Mouse (Mus musculus) C2C12 (cell line): Measurements from ENCODE around the gene Gal3st1.

Experiments used
- CTCF ChIP-seq: IDR thresholded peaks from one replicate; pipeline ENCODE4 v1.5.1; 2011; ENCODE audit not compliant: control insufficient read depth, insufficient read depth, insufficient read length
- FOSL1 ChIP-seq: IDR thresholded peaks from one replicate; pipeline ENCODE4 v1.8.0; 2011; ENCODE audit warnings: mild to moderate bottlenecking, low read length; ENCODE audit not compliant: poor library complexity, insufficient read depth, severe bottlenecking
- MAX ChIP-seq: IDR thresholded peaks from one replicate; pipeline ENCODE4 v1.6.1; 2011; ENCODE audit warnings: mild to moderate bottlenecking, control low read depth
- MYOD1 ChIP-seq: IDR thresholded peaks from one replicate; pipeline ENCODE4 v1.6.1; 2011; ENCODE audit warnings: low read depth; ENCODE audit not compliant: control insufficient read depth, insufficient read length

DNA sequence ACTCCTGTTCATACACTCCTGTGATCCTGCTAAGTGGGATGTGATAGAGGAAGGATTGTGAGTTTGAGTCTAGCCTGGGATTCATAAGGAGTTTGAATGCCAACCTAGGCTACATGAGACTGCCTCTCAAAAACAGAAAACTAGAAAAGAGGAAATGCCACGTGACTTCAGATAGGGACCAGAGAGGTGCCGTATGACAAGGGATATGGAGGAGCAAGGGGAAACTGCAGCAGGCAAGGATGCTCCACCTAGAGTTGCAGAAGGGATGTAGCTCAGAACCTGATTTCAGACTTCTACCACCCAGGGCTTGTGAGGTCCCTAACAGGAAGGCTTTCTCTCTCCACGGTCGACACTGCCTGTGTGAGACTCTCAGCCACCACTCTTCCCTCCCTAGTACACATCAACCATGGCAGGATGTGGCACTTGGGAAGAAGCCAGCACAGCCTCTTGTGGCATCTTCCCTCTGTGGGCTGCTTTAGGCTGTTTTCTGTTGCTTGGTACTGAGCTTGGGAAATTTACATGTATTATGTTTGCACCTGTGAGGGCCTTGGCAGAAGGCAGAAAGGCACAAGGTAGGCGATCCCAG is 21.9 kb downstream of the Gal3st1 start:
- no peak for TF ChIP-seq CTCF
- no peak for TF ChIP-seq MAX
- TF ChIP-seq FOSL1: no peak
- no peak for TF ChIP-seq MYOD1
